20 mouse cellular contexts compared by ENCODE assay signal in the genomic region with DNA sequence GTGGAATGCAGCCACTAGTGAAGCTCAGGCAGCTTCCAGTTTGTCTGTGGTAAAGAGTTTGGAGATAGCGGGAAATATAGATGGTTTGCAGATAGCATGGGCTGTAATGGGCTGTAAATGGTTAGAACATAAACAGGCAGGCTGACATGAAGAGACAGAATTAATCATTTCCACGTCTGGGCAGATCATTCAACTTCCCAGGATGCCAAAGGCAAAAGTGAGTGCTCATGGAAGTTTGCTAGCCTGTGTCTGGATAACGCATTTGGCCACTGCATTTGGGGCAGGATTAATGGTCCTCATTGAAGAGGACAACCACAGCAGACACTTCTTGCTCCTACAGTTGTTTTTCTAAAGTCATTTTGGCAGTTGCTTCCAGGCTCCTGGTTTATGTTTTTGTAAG. TPM values are rescaled to one million over a fixed set of nuclear protein-coding genes. Genes with fewer than 3 reads are reported as not detected.
DNase-seq lines count a peak whose midpoint lies in the region; ATAC-seq and TF ChIP-seq lines count a peak whose summit lies in the region.
"Had no signal": no experiment of that assay in that cellular context is flagged by ENCODE, and none has a peak within 500 bp of the region (broad histone marks: within the 10 kb centered on the region; RNA-seq: fewer than 3 reads in every experiment).

No protein-coding gene starts in this region.

- no peak overlapping the region for H3K4me2 ChIP-seq in heart, embryonic 13.5 days
- H3K4me2 ChIP-seq in embryonic facial prominence, embryonic 15.5 days (replicated peaks): no peak overlapping the region
- no peak overlapping the region for H3K4me2 ChIP-seq in stomach, embryonic 14.5 days (replicated peaks; ENCODE audit: low read depth, low read length)

- no peaks in the 10 kb centered on the region for H3K9me3 ChIP-seq in heart, embryonic 13.5 days
- H3K9me3 ChIP-seq in embryonic facial prominence, embryonic 15.5 days (replicated peaks): no peaks in the 10 kb centered on the region
- H3K9me3 ChIP-seq in stomach, embryonic 14.5 days (ENCODE audit: control insufficient read depth, low read depth, low read length): no peaks in the 10 kb centered on the region
- H3K9me3 ChIP-seq: midbrain, embryonic 10.5 days had no signal

- no peak overlapping the region for H3K4me3 ChIP-seq in heart, embryonic 13.5 days
- no peak overlapping the region for H3K4me3 ChIP-seq in kidney, adult 2 months (ENCODE audit: insufficient read depth, low read depth, low read length)
- no peak overlapping the region for H3K4me3 ChIP-seq in embryonic facial prominence, embryonic 15.5 days (replicated peaks)
- no peak overlapping the region for H3K4me3 ChIP-seq in stomach, embryonic 14.5 days (ENCODE audit: low read depth, low read length)
- H3K4me3 ChIP-seq: layer of hippocampus, adult 2 months; midbrain, embryonic 10.5 days had no signal

- H3K4me1 ChIP-seq in heart, embryonic 13.5 days: peaks cover 64% of the 10 kb centered on the region
- peaks cover 38% of the 10 kb centered on the region for H3K4me1 ChIP-seq in kidney, adult 2 months (ENCODE audit: control insufficient read depth, insufficient read depth, low read length)
- peaks cover 29% of the 10 kb centered on the region for H3K4me1 ChIP-seq in embryonic facial prominence, embryonic 15.5 days
- peaks cover 13% of the 10 kb centered on the region; the same call in 1 of the 2 replicates for H3K4me1 ChIP-seq in stomach, embryonic 14.5 days (ENCODE audit: control insufficient read depth, insufficient read depth, low read length)

- WGBS in heart, embryonic 13.5 days: 70% methylated on average over 3 of the region's 3 CpGs
- 33% methylated on average over 3 of the region's 3 CpGs for WGBS in kidney, adult 2 months
- WGBS in embryonic facial prominence, embryonic 15.5 days: 44% methylated on average over 3 of the region's 3 CpGs
- WGBS in stomach, embryonic 14.5 days: 29% methylated on average over 3 of the region's 3 CpGs

- H3K27ac ChIP-seq in heart, embryonic 13.5 days (replicated peaks): peak overlapping the region; percentile 37
- H3K27ac ChIP-seq in kidney, adult 2 months (ENCODE audit: insufficient read depth, low read depth, low read length): peak overlapping the region; percentile 46; the same call in 1 of the 2 replicates
- 0 out of 2 replicates have a peak overlapping the region, but pooled peaks have one; percentile 52 for H3K27ac ChIP-seq in embryonic facial prominence, embryonic 15.5 days (replicated peaks)
- H3K27ac ChIP-seq in stomach, embryonic 14.5 days (ENCODE audit: low read length): peak overlapping the region; percentile 15; the same call in 1 of the 2 replicates
- H3K27ac ChIP-seq: layer of hippocampus, adult 2 months; midbrain, embryonic 10.5 days had no signal

- H3K9ac ChIP-seq in heart, embryonic 13.5 days: no peak overlapping the region
- no peak overlapping the region for H3K9ac ChIP-seq in embryonic facial prominence, embryonic 15.5 days
- H3K9ac ChIP-seq in stomach, embryonic 14.5 days (replicated peaks; ENCODE audit: low read depth, low read length): no peak overlapping the region

- ATAC-seq in heart, embryonic 13.5 days (ENCODE audit: extremely low read depth, insufficient number of reproducible peaks, low FRiP score, low TSS enrichment): no peak
- ATAC-seq in embryonic facial prominence, embryonic 15.5 days (ENCODE audit: insufficient number of reproducible peaks, low FRiP score, low TSS enrichment, low read depth): no peak
- no peak for ATAC-seq in stomach, embryonic 14.5 days (ENCODE audit: insufficient number of reproducible peaks, insufficient read depth, low FRiP score, low read depth)

- TF ChIP-seq CTCF in kidney, adult 2 months (conservative IDR thresholded peaks at IDR 0.05; ENCODE audit: insufficient read depth, insufficient read length, low read depth, low read length): no peak

- H3K27me3 ChIP-seq in heart, embryonic 13.5 days (replicated peaks): no peaks in the 10 kb centered on the region
- no peaks in the 10 kb centered on the region for H3K27me3 ChIP-seq in kidney, adult 2 months (replicated peaks; ENCODE audit: control insufficient read depth, insufficient read depth, low read length)
- H3K27me3 ChIP-seq in embryonic facial prominence, embryonic 15.5 days: no peaks in the 10 kb centered on the region
- no peaks in the 10 kb centered on the region for H3K27me3 ChIP-seq in stomach, embryonic 14.5 days (ENCODE audit: control insufficient read depth, insufficient read depth, low read length)

- TF ChIP-seq POLR2A in kidney, adult 2 months (IDR thresholded peaks at IDR 0.05; ENCODE audit: low read depth, low read length): no peak

- DNase-seq in heart, adult 11 months: no peak
- DNase-seq in kidney, adult 2 months: peak; percentile 63
- DNase-seq in kidney, adult 8-10 months: no peak
- DNase-seq in thymus, adult 18-20 months: no peak
- DNase-seq: adrenal gland, postnatal 25 days; B cell, adult 2 months; cerebellum, adult 11 months; cerebellum, postnatal 14 days; kidney, postnatal 10 days; layer of hippocampus, postnatal 36 days; liver; lung, adult 18-20 months; lung, postnatal 36 days; right cerebral cortex, postnatal 25 days; thymus, postnatal 4 days had no signal

- no peaks in the 10 kb centered on the region for H3K36me3 ChIP-seq in heart, embryonic 13.5 days
- no peaks in the 10 kb centered on the region for H3K36me3 ChIP-seq in kidney, adult 2 months (ENCODE audit: control insufficient read depth, insufficient read depth, low read length)
- H3K36me3 ChIP-seq in embryonic facial prominence, embryonic 15.5 days: no peaks in the 10 kb centered on the region
- no peaks in the 10 kb centered on the region for H3K36me3 ChIP-seq in stomach, embryonic 14.5 days (ENCODE audit: control insufficient read depth, insufficient read depth, low read length)
- H3K36me3 ChIP-seq: midbrain, embryonic 10.5 days had no signal

RNA-seq across cellular contexts. Expression of a gene that starts 52.0 kb away (rescaled TPM):
- 6.0 and 7.0 TPM in 2 replicates for polyA plus RNA-seq in heart, embryonic 13.5 days (2015; fragmentation: Nextera tagmentation; extraction: Ambion mirVana)
- polyA plus RNA-seq in kidney, adult 2 months (2012; rRNA removed): 54.0 and 60.1 TPM in 2 replicates
- 6.7 and 8.0 TPM in 2 replicates for polyA plus RNA-seq in embryonic facial prominence, embryonic 15.5 days (2015; fragmentation: Nextera tagmentation; extraction: Ambion mirVana)
- 9.6 and 13.1 TPM in 2 replicates for polyA plus RNA-seq in stomach, embryonic 14.5 days (2014; fragmentation: Nextera tagmentation; extraction: Ambion mirVana)
